Mouse (Mus musculus) thymus, adult 2 months (tissue): ENCODE results near the gene Plekha6. TPM values are rescaled to one million over a fixed set of nuclear protein-coding genes. Genes with fewer than 3 reads are reported as not detected.

Source experiments
- DNase-seq: peaks from one replicate; pipeline ENCODE4 v3.0.0; 2021
- H3K27ac ChIP-seq: fragments of 200-500 bp; 2 replicates; pipeline ENCODE4 v1.5.1; 2012; ENCODE audit warnings: low read length, control low read depth; ENCODE audit not compliant: control insufficient read depth, insufficient read depth
- H3K27me3 ChIP-seq: fragments of 200-500 bp; 2 replicates; pipeline ENCODE4 v1.6.1; 2012; ENCODE audit warnings: mild to moderate bottlenecking, low read length, moderate library complexity, mixed read lengths; ENCODE audit not compliant: control insufficient read depth, insufficient read depth
- H3K36me3 ChIP-seq: fragments of 200-500 bp; 2 replicates; pipeline ENCODE4 v1.6.1; 2012; ENCODE audit warnings: mild to moderate bottlenecking, low read length, moderate library complexity; ENCODE audit not compliant: control insufficient read depth, insufficient read depth
- H3K4me1 ChIP-seq: fragments of 200-500 bp; replicated peaks from 2 replicates; pipeline ENCODE4 v1.6.1; 2012; ENCODE audit warnings: low read length; ENCODE audit not compliant: control insufficient read depth, insufficient read depth
- H3K4me3 ChIP-seq: fragments of 200-500 bp; 2 replicates; pipeline ENCODE4 v1.5.1; 2012; ENCODE audit warnings: mild to moderate bottlenecking, low read length, control low read depth, moderate library complexity; ENCODE audit not compliant: control insufficient read depth, insufficient read depth
- CTCF ChIP-seq: fragments of 200-500 bp; IDR thresholded peaks from 2 replicates; pipeline ENCODE4 v1.5.1; 2012; ENCODE audit warnings: mild to moderate bottlenecking, control low read depth, low read length, moderate library complexity, borderline replicate concordance; ENCODE audit not compliant: control insufficient read depth, poor library complexity, insufficient read depth; ENCODE audit errors: extremely low read depth
- POLR2A ChIP-seq: fragments of 200-500 bp; IDR thresholded peaks from 2 replicates; pipeline ENCODE4 v1.6.1; 2012; ENCODE audit warnings: mild to moderate bottlenecking, low read length, control low read depth, moderate library complexity; ENCODE audit not compliant: control insufficient read depth, poor library complexity, insufficient read depth; ENCODE audit errors: extremely low read depth
- WGBS: fragments of 180-500 bp; shearing (Covaris S2); methylation state at CpG from one replicate; pipeline ENCODE4 v1.1.7; 2018; 5-methylcytosine and 5-hydroxymethylcytosine counted together
- polyA plus RNA-seq: library from polyadenylated mRNA; depleted of rRNA; stranded (reverse); fragments of >200 nt; gene quantifications from 2 replicates; pipeline ENCODE4 v1.2.3, GENCODE M21; 2012

The Plekha6 gene
- polyA plus RNA-seq, 1 experiment: 9.4 TPM

DNA sequence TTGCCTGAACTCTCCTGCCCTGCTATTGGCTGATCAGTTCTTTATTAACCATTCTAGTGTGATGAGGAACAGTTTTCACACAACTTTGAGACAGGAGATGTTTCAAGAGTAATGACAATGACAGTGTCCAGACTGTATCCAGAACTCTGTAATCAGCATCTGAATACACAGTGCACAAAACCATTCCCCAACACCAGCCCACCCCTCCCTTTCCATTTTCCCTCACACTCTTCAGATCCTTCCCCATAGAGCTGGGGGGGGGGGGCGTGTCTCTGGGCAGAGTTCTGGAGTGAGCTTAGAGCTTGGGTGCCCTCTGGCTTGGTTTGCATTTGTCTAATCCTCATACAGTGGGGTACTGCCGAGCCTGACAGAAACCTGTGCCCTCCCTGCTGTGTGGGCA is 39.7 kb downstream of the Plekha6 start:
- TF ChIP-seq CTCF: no peak
- TF ChIP-seq POLR2A: no peak
- no peaks in the 10 kb centered on the region for H3K4me1 ChIP-seq
- H3K4me3 ChIP-seq: no peak overlapping the region
- no peak for DNase-seq
- H3K27me3 ChIP-seq: no peaks in the 10 kb centered on the region
- H3K27ac ChIP-seq: no peak overlapping the region
- no peaks in the 10 kb centered on the region for H3K36me3 ChIP-seq
- WGBS: 73% methylated on average over 2 of the region's 2 CpGs

DNA sequence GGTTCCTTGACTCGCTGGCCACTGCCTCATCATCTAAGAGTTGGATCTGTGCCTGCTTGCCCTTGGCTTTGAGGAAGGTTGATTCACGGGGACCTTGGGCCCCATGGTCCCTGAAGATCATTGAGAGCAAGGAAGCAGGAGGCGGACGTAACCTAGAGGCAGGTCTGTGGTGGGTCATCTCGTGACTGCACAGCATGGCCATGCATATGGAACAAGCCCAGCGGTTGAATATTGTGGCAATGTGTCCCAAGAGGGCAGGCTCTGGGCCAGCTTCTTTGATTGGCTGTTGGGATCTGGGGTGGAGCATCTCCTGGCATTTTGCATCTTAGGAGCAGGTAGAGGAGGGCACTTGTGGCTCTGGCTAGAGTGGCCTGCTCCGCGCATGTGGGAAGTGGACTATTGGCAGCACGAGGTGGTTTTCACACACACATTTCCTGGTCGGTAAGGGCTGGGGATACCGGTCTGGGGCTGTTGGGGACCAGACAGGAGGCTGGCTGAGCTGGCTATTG is 40.4 kb downstream of the Plekha6 start:
- no peak for TF ChIP-seq POLR2A
- TF ChIP-seq CTCF: no peak
- Histone ChIP-seq H3K27me3 (no peaks in the 10 kb centered on the region), H3K27ac (no peak overlapping the region), H3K4me1 (no peaks in the 10 kb centered on the region), H3K36me3 (no peaks in the 10 kb centered on the region), H3K4me3 (no peak overlapping the region)
- 74% methylated on average over 11 of the region's 11 CpGs for WGBS
- no peak for DNase-seq

GRCm38 (mm10) chr1:133204985-133205384 is 41.0 kb downstream of the Plekha6 start:
- Histone ChIP-seq H3K4me1 (no peaks in the 10 kb centered on the region), H3K27ac (no peak overlapping the region), H3K4me3 (no peak overlapping the region), H3K27me3 (no peaks in the 10 kb centered on the region), H3K36me3 (no peaks in the 10 kb centered on the region)
- DNase-seq: no peak
- TF ChIP-seq POLR2A (no peak), CTCF (no peak)
- 89% methylated on average over 10 of the region's 10 CpGs for WGBS

DNA sequence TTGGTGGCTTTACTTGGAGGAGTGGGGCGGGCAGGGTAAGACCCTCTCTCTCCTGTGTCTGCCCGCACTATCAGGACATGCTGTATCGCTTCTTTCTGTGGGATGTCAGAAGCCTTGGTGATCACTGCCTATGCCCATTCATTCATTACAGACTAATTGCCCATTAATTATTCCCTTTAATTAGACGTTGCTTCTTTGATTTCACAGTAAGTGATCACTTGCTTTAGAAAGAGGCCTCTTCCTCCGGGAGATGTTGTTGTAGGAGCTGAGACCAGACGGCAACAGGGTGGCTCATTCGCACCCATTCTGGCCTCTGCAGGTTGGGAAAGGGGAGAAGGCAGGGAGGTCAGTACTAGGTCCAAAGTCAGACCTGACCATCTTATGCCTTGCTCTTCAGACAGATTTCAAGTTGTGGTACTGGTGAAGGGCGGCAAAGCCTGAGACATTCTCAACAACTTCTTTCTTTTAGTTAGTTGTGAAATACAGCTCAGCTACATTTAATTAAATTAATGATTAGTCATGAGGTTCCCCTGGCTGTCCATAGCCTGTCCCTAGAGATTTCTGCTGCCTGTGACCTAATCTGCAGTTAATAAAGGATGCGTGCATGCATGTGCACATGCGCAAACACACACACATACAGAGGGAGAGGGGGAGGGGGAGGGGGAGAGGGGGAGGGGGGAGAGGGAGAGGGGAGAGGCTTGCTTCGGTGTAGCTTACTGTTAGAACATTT is 44.2 kb downstream of the Plekha6 start:
- H3K4me3 ChIP-seq: no peak overlapping the region
- 96% methylated on average over 10 of the region's 11 CpGs for WGBS
- no peaks in the 10 kb centered on the region for H3K36me3 ChIP-seq
- no peak overlapping the region for H3K27ac ChIP-seq
- no peak for DNase-seq
- H3K27me3 ChIP-seq: no peaks in the 10 kb centered on the region
- no peaks in the 10 kb centered on the region for H3K4me1 ChIP-seq
- TF ChIP-seq CTCF (no peak), POLR2A (no peak)

GRCm38 (mm10) chr1:133209036-133209435 is 45.0 kb downstream of the Plekha6 start:
- Histone ChIP-seq H3K4me1 (no peaks in the 10 kb centered on the region), H3K27ac (no peak overlapping the region)

DNA sequence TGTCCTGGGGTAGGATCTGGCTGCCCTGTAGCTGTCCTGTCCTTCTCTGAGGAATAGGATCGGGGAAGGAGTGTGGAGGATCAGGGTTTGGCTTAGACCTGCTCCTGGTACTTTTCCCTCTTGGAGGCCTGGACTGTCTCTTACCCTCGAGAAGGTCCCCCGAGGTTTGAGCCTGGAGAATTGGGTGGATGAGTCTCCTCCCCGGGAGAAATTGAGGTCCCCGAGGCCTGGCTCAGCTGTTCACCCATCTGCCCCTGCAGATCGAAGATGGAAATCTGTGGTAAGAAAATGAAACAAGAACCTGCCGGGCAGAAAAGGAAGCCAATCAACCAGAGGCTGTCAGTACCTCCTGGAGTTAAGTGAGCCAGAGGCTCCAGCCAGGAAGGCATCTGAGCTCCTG is 45.5 kb downstream of the Plekha6 start:
- DNase-seq: no peak
- H3K27ac ChIP-seq: no peak overlapping the region
- WGBS: 27% methylated on average over 7 of the region's 7 CpGs
- no peaks in the 10 kb centered on the region for H3K36me3 ChIP-seq
- TF ChIP-seq CTCF (no peak), POLR2A (no peak)
- H3K4me1 ChIP-seq: no peaks in the 10 kb centered on the region
- H3K27me3 ChIP-seq: no peaks in the 10 kb centered on the region
- H3K4me3 ChIP-seq: no peak overlapping the region

More at GRCm38 (mm10) chr1:133209036-133209435, 45.0 kb downstream of the Plekha6 start:
- Histone ChIP-seq H3K27me3 (no peaks in the 10 kb centered on the region), H3K36me3 (no peaks in the 10 kb centered on the region), H3K4me3 (no peak overlapping the region)
- WGBS: 95% methylated on average over 11 of the region's 11 CpGs
- no peak for DNase-seq
- TF ChIP-seq CTCF (no peak), POLR2A (no peak)

DNA sequence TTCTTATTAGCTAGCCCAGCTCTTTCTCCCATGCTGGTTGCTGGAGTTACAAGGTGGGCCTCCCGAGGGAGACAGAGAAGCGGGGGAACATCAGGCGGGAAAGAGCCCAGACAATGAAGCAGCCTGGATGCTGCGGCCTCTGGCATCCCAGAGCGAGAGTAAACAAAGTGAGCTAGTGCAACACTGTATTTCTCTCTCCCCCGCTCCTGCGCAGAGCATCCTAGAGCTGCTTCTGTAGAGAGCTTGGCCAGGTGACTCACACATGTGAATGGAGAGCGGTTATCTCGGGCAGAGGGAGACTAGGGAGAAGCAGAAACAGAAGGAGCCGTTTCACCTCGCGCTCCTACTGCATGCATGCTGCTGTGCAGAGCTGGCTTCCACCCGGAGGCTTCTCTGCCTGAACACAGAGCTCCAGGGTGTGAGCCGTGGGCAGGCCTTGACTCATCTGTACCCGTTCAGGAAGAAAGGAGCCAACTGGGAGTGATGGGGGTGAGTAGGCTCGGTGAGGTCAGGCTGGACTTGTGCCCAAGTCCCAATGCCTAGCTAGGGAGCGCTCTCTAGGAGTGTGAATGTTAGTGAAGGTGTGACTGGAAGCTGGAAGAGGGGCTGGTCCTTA is 46.0 kb downstream of the Plekha6 start:
- Histone ChIP-seq H3K27ac (no peak overlapping the region), H3K4me3 (no peak overlapping the region), H3K27me3 (no peaks in the 10 kb centered on the region), H3K36me3 (no peaks in the 10 kb centered on the region), H3K4me1 (no peaks in the 10 kb centered on the region)
- TF ChIP-seq CTCF: no peak
- no peak for TF ChIP-seq POLR2A
- no peak for DNase-seq
- 86% methylated on average over 17 of the region's 17 CpGs for WGBS
